Mouse (Mus musculus) frontal cortex, adult (tissue): Measurements from ENCODE around the gene Anapc15-ps.
A peak's percentile ranks its signal among the peaks of the same experiment; 100 is the strongest.

ENCODE experiments used
- ATAC-seq: cut with Nextera tagmentation; 2 replicates; pipeline ENCODE4 v1.9.2; 2017; ENCODE audit warnings: mild to moderate bottlenecking, moderate library complexity, mixed read lengths; ENCODE audit not compliant: low TSS enrichment

Anapc15-ps gene

DNA sequence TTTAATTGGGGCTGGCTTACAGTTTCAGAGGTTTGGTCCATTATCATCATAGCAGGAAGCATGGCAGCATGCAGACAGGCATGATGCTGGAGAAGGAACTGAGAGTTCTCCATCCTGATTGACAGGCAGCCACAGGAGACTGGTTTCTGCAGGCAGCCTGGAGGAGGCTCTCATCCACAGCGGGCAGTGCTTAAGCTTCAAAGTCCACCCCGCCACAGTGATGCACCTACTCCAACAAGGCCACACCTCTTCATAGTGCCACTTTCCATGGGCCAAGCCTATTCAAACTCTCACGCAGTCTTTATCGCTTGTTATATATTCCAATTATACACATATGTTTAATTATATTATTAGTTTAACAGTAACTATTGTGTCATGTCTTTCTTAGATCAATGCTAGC lies 18.1 kb upstream of the Anapc15-ps start:
- no peak for ATAC-seq

DNA sequence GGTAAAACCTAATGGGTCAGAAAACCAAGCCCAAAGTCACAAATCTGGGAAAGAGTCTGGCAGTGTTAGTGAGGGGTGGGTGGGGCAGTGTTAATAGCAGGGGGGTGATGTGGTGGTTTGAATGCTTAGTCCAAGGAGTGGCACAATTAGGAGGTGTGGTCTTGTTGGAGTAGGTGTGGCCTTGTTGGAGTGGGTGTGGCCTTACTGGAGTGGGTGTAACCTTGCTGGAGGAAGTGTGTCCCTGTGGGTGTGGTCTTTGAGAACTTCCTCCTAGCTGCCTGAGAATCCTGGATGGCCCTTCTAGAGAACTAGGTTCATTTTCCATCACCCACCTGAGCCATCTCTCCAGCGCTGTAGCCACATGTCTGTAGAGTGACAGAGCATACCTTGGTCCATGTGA lies 16.6 kb upstream of the Anapc15-ps start:
- no peak for ATAC-seq

DNA sequence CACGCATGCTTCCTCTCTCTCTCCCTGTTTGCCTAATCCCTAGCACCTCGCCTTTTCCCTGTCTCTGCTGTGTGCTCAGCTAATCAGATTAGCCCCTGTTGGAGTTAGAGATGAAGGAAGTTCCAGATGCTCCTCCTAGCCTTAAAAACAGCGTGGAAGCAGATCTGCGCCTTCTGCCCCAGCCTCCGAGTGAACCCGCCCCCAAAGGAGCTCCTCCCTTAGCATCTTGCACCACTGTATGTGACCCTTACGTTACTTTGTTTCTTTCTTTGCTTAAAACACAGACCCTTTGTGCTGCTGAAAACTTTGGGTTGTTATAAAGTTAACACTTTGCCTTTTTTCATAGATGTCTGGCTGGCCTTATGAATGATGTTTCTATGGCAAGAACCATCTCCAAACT lies 15.8 kb upstream of the Anapc15-ps start:
- no peak for ATAC-seq

DNA sequence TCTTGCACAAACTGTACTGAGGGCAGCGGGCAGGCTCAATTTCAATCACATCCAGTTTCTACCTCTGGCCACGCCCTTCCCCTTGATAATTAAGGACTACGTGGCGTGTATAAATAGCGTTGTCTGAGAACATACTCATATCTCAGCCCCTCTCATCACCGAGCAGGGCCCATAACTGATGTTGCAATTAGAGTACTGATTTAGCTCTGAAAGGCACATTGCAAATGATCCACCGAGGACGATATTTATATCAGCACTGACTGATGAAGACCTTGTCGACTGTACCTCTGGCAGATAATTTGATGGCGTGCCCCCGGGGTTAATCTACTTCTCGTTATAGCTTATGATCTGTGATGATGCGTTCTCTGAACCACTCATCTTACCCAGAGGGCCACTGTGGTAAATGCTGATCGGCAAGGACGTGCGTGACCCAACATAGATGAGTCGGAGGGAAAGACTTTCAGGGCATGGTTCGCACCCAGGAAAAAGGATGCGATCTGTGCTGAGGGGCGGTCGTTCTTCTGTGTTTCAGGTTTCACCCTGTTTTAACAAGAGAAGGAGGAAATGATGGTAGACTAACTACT lies 14.4 kb upstream of the Anapc15-ps start:
- no peak for ATAC-seq

DNA sequence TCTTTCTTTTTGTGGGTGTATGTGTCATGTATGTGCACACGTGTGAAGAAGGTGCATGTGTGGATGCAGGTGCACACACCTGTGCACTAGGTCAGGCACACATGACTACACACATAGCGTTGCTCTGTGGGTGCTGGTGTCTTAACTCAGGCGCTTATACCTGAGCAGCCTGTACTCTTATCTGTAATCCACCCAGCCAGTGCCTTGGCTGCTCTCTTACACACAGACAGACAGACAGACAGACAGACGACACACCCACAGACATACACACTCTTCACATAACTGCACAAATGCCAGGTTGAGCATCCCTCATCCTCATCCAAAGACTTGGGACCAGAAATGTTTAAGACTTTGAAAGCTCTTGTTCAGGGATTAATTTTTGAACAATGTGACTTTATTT lies 12.8 kb upstream of the Anapc15-ps start:
- ATAC-seq: no peak

DNA sequence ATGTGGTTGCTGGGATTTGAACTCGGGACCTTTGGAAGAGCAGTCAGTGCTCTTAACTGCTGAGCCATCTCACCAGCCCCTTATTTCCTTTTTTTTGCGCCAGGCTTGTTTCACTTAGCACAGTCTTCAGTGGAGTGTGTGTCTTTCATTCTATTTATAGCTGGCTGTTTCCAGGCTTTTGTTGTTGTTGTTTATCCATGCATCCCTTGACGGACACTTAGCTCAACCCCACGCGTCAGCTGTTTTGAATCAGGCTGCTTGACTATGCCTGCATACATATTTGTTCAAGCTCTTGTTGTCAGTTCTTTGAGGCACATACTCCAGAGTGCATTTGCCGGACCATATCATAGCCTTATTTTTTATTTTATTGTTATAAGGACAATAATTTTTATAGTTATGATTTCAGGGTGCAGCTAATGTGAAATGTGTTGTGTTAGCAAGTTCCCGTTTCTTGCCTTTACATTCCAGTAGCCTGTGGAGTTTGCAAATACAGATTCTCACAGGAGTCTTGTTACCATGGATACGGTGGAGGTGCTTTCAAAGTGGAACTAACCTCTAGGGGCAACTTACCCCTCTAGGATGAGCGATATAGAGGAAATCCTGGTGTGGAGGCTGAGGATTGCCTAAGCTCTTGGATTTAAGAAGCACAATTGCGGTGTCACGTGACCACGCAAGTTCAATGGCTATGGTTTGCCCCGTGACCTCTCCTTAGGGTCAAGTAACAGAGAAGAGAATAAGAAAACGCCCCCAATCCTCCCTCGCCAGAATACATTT lies 11.7 kb upstream of the Anapc15-ps start:
- ATAC-seq: 0 out of 2 replicates have a peak, but pooled peaks have one; percentile 36

DNA sequence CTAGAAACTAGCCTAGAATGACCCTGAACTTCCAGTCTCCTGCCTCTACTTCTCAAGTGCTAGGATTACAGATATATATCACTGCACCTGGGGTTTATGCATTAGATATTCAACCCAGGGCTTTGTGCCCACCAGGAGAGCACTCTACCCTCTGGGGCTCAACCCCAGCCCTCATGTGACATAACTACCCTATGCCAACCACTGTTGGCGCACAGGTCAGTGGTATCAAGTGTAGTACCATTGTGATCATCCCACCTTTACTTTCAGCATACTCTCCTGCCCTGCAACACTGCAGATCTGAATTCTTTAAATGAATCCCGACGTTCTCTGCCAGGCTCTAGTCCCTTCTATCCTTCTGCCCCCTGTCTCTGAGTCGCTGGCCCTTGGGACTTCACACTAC lies 11.0 kb upstream of the Anapc15-ps start:
- ATAC-seq: no peak

DNA sequence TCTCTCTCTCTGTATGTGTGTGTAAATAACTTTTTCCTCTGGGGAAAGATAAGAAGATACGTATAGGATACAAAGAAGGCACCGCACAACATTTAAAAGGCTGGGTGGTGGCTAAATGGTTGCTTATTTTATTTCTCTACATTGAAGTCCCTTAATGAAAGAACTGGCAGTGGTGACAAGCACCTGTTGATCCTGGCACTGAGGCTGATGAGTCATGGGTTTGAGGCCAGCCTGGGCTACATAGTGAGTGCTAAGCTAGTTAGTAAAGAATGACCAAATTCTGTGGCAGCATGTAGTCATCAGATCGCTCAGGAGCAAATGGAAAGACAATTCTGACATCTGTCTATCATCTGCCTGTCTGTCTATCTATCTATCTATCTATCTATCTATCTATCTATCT lies 10.5 kb upstream of the Anapc15-ps start:
- no peak for ATAC-seq

DNA sequence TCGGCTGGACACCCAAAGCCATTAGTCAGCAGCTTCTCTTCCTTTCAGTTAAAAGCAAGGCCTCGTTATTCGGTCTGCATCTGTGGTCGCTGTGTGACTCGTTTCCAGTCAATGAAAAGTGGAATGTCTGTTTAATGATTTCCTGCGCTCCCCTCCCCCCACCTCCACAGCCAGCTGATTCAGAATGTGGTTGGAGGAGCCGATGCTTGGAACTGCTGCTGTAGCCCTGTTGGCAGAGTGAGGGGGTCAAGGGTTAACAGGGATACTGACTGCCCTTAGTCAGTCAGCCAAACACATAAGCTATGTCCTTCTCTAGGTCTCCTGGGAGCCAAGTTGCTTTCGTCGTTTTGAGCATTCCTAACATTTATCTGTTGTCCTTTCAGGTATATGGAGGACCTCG lies 9.7 kb upstream of the Anapc15-ps start:
- no peak for ATAC-seq

DNA sequence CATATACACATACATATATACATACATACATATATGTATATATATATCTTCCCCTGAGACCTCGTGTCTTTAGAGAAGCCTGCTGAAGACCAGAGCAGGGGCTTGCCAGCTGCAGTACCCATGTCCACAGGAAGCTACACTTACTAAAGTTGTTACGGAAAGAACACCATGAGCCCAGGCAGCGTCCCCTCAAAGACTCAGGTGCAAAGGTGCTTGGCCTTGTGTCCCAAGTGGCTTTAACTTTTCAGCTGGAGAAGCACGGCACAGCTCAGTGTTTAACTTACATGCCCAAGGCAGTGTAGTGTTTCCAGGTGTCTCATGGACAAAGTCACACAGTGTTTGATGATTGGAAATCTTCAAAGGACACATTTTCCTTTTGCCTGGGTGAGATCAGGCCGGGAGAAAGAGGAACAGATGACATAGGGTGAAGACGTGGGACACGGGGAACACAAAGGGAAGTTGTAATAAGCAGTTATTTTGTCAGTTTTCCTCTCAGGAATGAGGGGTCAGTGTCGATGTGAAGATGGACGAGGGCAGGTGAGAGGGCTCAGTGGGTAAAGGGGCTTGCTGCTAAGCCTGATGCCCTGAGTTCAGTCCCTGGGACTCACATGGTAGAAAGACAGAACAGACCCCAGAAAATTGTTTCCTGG lies 9.0 kb upstream of the Anapc15-ps start:
- ATAC-seq: no peak

DNA sequence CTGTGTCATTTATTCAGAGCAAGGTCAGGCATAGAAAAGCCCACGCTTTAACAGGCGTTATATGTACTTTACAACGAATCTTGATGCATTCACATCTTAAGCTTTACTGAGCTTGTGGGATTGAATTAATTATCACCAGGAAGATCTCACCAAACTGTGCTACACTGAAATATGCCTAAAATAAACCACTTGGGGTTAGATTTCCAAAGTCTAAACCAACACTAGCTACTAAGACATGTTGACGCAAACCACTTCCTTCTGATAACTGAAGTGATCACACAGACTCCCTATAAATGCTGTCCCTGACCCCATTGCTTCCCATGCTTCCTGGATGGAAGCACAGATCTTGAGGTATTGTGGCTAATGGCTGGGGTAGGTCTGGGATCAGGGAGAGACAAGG lies 8.2 kb upstream of the Anapc15-ps start:
- ATAC-seq: peak; percentile 29; the same call in 1 of the 2 replicates

DNA sequence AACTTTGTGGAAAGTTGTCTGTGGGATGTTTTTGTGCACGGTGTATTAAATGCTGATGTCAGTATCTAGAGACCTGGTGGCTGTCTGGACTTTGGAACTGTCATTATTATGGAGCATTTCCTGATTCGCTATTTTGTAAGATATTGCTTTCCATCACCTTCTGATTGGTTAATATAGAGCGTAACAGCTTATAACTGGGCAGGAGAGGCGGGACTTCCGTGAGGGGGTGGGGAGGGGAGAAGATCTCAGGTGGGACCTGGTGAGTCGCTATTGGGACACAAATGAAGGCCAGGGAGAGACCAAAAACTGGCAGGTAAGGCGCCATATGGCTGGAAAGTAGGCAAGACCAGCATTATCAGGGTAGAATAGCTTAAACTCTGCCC lies 7.8 kb upstream of the Anapc15-ps start:
- ATAC-seq: 0 out of 2 replicates have a peak, but pooled peaks have one; percentile 10

DNA sequence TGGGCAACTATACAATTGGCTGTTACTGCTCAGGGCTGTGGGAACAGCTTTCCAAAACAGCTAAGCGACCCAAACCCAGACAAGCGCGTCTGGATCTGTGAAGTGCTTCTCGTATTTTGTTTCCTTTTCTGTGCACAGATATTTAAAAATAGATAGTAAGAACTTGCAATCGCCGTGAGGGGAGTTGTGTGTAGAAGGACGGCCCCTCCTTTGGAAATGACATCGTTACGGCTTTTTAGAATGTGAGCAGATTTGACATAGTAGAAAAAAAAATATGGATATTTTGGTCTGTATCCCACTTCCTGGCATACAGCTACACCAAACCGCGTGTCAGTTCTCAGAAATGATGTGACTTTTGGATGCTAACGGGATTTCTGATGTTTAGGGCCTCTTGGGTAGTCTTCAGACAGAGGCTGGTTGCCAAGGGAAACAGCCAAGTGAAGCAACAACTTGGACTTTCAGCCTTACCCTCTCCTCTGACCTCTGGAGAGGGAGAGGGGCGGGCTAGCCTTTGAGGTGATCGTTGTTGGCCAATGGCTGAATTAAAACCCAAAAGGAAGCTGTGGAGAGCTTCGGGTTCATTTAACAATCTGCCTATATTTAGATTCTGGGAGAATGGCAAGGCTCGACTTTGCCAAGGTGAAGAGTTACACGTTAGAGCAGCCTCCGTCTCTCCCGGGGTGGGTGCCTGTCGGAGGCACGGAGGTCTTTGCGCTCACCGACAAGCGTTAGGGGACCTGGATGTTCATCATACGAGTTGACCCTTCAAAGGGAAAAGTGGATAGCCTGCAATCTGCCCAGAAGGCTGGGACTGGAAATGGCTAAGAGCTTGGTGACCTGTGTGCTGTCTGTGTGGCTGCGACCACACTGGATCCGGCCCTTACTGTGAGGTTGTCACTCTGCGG lies 7.2 kb upstream of the Anapc15-ps start:
- peak; percentile 8; the same call in 1 of the 2 replicates for ATAC-seq

DNA sequence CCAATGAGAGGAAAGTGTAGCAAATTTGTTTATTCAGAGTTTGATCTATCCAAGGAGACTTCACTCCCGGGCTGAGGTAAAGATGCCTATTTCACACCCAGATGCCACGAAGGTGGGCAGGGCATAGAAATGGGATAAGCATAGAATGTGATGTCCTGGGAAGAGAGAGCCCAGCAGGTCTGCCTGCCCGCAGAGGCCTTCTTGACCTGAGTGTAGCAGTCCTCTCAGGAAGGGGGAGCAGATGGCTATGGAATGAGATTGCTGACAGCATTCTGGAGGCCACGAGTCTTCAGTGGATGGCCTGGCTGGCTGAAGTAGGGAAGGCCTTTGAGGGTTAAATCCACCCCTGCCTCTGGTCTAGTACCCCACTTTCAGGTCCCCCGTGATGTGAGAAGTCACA lies 5.9 kb upstream of the Anapc15-ps start:
- no peak for ATAC-seq

DNA sequence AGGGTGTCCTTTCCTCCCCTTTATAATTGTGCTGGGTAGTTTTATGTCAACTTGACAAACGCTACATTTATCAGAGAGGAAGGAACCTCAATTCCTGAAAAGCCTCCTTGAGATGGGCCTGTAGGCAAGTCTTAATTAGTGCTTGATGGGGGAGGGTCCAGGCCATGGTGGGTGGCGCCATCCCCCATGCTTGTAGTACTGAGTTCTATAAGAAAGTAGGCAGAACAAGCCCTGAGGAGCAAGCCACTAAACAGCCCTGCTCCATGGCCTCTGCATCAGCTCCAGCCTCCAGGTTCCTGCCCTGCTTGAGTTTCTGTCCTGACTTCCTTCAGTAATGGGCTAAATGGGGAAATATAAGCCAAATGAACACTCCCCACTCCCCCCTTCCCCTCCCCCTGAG lies 5.4 kb upstream of the Anapc15-ps start:
- no peak for ATAC-seq

DNA sequence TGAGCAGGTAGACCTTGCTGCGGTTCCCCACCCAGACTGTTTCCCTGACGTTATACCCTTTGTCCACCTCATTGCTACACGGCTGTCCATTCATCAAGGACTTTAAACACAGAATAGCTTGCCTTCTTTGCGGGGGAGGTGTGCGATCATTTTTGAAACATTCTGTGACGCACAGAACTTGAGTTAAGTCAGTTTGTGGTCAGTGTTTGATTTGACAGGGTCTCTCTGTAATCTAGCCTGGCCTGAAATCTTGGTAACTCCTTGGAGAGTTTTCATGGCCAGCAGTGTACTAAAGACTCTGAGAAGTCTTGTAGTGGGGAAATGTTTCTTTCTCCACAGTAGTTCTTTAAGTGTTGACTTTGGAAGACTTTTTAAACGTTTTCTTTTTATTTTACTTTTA lies 5.0 kb upstream of the Anapc15-ps start:
- ATAC-seq: no peak

DNA sequence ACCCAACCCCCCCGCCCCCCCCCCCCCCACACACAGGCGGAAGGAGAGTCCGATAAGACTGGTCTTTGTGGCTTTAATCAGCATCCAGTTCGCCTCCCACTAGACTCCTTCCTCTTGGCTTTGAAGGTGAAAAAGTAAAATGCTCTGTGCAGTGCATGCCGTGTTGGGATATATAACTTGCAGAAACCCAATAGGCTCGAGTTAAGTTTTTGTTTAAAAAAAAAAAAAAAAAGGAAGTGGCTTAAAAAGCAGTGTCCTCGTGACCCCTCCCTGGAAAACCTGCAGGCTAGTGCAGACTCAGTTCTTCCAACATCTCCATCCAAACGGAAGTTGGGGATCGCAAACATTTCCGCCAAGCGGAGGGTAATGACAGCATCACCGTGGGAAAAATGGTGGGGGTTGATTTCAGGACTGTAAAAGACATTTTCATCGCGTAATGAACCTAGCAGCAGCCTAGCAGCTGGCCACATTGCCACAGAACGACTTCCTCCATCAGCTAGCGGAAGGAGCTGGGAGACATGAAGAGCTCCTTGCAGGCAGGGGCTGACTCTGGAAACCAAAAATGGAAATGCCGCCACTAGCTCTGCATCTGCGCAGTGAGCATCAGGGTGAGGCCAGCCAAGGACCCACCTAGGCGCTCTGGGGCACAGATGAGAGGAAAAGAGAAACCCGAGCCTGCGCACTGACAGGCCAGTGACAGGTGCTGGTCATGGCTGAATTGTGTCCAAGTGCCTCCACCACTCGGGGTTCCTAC lies 4.3 kb upstream of the Anapc15-ps start:
- peak; percentile 83 for ATAC-seq

DNA sequence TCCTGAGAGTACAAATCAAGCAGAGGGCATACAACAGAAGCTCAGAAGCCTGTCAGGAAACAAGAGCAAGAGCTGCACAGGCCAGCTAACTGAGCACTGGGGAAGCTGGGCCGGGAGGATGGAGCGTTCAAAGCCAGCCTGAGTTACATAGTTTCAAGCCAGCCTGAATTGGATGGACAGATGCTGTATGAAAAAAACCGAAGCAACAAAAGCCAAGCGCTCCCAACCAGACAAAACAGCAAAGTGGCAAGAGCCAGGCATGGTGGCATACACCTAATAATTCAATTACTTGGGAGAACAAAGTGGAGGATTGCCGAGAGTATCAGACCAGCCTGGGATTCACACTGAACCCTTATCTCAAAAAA lies 3.7 kb upstream of the Anapc15-ps start:
- no peak for ATAC-seq

DNA sequence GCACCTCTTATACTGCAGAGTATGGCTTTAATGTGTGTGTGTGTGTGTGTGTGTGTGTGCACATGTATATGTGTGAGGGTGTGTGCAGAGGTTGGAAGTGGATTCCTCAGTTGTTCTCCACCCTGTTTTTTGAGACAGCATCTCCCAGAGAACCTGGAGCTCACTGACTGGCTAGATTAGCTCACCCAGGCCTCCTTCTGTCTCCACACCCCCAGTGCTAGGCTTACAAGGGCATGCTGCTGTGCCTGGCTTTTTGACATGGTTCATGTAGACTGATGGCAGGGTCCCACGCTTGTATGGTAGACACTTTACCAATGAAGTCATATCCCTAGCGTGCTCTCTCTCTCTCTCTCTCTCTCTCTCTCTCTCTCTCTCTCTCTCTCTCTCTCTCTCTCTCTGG lies 3.1 kb upstream of the Anapc15-ps start:
- ATAC-seq: no peak

DNA sequence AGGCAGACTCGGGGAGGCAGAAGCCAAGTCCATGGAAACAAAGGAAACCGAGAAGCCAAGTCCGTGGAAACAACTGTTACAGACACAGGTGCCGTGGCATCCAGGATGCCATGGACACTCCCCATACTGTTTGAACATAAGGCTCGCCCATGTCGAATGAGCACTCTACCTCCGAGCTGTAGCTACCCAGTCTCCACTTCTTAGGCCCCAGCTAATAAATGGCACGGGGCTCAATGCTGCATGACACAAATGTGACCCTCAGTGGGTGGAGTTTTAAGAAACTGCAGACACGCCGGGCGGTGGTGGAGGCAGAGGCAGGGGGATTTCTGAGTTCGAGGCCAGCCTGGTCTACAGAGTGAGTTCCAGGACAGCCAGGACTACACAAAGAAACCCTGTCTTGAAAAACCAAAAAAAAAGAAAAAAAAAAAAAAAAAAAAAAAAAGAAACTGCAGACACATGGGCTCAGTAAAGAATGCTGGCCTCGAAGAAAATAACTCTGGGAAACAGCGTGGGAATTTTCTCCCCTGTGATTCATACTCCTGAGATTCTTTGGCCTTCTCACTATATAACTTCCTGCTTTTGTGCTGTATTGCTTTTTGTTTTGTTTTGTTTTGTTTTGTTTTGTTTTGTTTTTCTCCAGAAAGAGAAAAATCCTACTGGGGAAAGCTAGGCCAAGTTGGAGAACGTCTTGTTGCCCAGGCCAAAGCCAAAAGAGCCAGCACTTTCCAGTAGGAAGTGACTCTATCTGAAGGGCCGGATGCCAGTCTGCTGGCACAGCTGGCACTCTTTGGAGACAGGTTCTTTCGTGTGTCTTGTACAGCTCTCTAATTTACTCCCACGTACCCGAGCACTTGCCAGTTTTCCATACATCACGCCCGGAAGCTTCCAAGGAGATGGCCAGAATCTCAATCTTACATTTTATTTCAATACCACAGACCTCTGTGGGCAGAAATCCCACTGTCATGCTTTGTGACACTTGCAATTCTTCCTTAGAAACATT lies 2.2 kb downstream of the Anapc15-ps start:
- peak; percentile 89 for ATAC-seq
